Mouse (Mus musculus) adrenal gland, postnatal 10 days (tissue): ENCODE measurements around the gene Ksr1. TPM values are rescaled to one million over a fixed set of nuclear protein-coding genes. Genes with fewer than 3 reads are reported as not detected.

ENCODE experiments used
- DNase-seq: peaks from one replicate; pipeline ENCODE4 v3.0.0; 2021; ENCODE audit warnings: mixed read lengths
- total RNA-seq, 2 experiments: library from RNA; stranded (reverse); gene quantifications; 2 replicates each; pipeline ENCODE4 v1.2.3; 2021

The Ksr1 gene
- total RNA-seq, 2 experiments from 2014 or later, result 12.0 to 17.3 TPM

DNA sequence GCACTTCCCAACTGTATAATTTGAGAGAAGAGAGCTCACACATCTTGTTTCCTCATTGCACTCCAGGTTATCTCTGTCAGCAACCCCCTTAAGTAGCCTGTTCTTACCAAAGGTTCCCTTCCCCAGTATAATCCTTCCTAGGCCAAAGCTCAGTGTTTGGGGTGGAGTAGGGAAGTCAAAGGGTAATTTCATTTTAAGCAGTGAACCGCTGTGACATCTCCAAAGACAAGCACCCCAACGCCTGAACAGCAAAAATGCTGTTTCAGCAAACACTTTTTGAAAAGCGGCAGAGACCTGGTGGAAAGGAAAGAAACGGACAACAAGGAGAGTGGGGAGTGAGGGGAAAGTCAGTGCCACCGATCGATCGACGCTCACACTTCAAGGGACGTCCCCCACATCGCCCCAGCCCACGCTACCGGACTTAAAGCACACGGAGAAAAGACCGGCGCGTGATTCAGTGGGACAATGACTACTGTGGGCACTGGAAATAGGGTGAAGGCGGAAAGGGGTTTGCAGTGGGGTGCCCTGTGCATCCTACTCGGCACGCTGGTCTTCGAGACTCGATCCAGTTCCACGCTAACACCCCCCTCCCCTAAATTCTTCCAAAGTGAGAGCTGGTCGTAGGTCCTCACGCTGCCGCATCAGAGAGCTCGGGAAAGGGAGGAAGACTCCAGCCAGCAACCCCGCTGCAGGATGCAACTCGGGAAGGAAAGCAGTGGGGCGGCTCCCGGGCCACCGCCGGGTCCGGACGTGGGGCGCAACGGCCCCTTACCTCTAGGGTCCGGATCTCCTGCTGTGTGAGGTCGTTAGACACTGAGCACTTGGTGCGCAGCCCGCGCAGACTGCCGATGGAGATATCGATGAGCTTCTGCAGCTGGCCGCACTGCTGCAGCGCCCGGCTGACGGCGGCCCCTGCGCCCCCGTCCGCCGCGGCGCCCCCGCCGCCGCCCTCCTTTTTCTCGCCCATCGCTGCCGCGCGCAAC is 633 bp downstream of the Ksr1 start:
- peak; percentile 56 for DNase-seq

DNA sequence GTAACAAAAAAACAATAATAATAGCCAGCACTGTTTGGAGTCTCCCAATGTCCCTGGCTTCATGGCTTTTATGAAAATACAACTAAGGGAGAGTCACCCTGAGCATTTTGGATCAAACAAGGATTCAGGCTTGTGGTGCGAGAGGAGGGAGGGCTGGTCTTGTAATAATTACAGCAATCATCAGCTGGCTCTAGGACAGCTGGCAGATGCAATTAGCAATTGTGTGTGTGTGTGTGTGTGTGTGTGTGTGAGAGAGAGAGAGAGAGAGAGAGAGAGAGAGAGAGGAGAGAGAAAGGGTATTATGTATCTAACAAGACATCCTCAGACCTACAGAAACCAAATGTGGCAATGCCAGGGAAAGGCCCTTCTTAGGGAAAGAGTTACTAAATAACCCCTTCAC is 1.5 kb downstream of the Ksr1 start:
- peak; percentile 37 for DNase-seq

DNA sequence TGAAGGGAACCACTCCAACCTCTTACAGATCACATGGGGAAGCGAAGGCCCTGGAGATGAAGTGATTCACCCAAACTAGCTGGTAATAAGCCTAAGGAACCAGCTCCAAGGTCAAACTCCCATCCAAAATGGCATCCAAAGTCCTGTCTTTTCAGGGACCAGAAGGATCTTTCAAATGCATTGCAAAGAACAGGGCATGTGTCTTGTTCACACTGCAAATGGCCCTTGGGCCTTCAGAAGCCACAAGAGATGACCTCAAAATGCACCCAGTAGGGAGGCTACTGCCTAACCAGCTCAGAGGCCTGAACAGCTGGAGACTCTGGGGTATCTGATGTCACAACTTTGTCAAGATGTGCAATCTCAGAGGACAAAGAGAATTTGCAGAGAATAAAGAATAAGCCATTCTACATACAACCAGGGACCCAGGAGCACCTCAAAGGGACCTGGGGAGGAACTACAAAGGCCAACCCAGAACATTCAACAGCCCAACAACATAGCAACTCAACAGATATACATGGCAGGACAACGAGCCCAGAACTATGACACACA is 2.1 kb downstream of the Ksr1 start:
- DNase-seq, result no peak

DNA sequence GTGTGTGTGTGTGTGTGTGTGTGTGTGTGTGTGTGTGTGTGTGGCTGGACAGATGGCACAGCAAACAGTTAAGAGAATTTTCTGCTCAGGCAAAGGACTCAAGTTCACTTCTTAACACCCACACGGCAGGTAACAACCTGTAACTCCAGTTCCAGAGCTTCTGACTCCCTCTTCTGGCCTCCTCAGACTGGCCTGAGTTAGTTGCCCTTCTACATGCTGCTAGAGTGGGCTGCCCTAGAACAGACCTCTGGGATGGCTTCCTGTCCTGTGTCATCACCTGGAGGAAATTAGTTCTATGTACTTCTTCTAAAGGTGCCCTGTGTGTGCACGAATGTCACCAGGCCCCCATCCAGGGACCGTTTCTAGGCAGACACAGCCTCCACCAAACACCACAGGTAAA is 2.9 kb downstream of the Ksr1 start:
- no peak for DNase-seq

DNA sequence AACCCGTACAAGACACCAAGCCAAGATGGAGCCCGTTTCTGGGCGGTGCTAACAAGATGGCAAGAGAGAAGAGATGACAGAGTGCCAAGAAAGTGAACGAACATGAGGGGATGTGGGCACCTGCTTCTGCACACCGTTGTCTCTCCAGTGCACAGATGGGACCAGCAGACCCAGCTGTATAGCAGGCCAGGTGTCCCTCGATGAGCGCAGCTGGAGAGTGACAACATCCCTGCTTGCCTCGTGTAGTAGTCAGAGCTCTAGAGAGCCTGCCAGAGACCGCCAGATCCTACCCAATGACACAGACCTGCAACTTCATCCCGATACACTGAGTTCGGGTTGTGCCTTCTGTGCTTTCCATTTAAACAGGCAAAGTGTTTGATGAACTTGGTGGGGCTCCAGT is 3.8 kb downstream of the Ksr1 start:
- DNase-seq, result no peak

DNA sequence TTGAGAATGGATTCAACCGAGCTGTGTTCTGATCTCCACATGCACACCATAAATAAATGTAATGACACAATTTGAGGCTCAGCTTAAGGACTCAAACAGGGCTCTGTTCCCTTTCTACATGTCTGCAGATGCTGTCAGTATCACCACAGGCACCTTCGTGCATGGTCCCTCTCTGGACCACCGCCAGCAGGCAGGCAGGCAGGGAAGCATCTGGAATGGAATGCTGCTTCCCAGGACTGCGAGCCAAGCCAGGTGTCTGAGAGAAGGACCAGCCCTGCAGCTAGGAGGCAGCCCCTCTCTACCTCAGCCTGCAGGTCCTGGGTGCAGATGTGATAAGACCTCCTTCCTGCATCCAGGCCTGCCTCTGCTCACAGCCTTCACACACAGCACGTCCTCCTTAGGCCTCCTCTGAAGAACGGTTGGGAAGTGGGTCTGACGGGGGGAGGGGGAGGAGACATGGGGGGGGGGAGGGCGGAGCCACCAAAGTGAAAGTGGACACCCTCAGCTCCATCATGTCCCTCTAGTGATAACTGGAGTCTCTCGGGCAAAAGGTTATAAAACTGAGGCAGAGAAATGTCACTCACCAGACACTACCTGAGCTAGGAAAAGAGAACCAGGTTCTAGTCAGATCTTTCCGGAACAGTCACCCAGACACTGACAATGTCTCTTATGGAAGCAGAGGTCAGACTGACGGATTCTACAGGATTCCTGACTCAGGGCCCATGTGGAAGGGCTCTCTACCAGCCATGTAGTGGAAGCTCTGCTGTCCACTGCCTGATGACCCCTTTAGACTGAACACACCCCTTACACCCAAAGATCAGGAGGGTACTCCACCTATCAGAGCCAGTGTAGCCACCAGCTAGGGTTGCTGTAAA is 4.7 kb downstream of the Ksr1 start:
- no peak for DNase-seq

DNA sequence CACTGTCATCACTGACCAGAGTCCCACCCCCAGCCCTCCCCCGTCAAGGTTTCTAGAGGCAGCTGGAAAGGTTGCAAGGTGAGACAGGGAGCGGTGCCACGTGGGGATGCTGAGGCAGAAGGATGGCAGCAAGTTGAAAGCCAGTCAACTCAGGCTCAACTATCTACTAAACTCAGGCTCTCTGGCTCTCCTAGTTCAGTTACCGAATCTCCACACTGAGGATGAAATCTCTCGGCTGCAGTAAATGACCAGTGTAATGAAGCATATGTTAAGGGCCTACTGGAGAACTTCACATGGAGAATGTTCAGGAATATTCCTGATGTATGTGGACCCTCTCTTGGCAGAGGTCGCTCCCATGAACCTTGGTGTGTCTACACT is 5.7 kb downstream of the Ksr1 start:
- DNase-seq, result no peak

DNA sequence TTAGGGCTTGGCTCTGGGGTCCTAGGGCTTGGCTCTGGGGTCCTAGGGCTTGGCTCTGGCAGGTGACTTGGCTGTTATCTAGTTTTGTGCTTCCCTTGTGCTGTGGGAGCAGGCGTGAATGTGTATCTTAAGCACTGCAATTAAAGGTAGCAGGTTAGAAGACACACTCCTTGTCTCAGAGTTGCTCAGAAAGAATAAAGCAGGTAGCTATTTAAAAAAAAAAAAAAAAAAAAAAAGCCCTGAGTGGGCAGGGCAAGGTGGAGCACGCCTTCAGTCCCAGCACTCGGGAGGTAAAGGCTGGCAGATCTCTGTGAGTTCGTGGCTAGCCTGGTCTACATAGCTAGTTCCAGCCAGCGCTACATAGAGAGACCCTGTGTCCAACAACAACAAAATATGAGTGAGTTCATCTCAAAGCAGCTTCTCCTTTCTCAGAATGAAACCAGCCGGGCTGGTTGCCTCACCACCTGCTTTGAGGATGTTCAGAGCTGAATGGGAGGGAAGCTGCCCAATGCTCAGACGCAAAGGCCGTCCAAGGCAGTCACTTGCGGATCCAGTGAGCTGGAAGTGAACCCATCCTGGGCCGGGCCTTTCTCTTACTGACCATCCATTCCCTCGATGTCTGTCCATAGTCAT is 6.2 kb downstream of the Ksr1 start:
- no peak for DNase-seq

DNA sequence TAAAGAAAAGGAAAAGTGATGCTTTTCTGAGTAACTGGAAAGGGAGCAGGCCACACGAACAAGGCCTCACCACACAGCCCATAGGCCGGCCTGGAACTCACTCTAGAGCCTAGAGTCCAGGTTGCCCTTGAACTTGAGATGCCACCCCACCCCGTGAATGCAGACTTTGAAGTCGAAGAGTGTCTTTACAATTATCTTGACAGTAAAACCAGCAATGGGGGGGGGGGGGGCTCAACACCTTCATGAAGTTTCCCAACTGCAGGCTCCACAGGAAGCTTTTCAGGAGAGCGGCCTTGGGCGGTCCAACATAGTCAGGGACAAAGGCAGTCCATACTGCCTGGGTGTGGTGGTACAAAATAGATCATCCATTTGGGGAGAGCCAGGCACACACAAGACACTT is 7.6 kb downstream of the Ksr1 start:
- DNase-seq, result no peak

DNA sequence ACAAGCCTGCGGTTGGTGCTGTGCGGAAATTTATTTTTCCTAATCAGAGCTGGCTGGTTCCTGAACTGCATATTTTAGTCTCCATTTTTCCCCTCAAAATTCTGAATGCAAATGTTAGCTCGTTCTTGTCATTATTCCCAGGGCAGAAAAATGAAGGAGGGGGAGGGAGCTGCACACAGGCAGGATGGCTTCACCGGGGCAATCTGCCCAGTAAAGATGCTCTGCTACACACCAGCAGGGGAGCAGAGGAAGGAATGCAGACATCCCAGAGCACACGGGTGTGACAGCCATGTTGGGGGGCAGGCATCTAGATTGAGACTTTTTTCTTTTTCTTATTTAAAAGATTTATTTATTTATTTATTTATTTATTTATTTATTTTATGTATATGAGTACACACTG is 9.0 kb downstream of the Ksr1 start:
- DNase-seq, result no peak

DNA sequence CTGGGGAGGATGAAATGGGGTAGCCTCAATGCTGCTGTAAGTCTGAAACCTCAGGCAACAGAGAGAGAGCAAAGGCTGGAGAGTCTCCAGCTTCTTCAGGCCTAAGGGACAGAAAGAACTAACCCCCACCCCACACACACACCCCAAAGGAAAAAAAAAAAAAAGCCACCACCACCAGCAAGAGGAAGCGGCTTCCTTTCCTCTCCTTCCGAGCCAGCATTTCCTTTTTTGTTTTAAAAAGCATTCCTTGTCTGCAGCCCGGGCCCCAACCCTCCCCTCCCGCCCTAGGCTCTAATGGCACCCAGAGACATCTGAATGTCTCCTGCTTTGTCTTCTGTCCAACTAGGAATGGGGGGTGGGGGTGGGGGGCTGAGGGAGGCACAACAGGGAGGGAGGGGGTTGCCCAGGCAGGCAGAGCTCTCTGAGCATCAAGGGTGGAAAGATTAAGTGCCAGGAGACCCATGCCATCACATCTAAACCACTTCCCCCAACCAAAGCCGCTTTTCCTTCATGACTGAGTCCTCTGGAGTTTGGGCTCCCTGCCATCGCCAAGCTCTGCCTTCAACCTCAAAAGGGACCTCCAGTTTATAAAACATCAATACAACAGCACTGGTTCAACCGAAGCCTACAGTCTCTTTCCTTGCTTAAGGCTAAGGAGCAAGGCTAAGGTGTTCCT is 10.4 kb downstream of the Ksr1 start:
- DNase-seq, result no peak

DNA sequence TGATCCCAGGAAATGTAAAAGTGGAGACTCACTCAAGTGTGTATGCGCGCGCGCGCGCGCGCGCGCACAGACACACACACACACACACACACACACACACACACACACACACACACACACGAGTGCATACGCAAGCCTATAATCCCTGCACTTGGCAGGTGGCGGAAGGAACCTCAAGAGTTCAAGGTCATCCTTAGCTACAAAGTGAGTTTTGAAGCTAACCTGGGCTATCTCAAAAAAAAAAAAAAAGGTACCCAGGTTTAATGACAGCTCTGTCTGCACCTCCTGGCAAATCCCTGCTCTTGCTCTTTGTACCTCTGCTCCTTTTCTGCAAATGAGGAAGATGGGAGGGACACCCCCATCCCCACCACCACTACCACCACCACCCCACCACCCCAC is 11.1 kb downstream of the Ksr1 start:
- no peak for DNase-seq

DNA sequence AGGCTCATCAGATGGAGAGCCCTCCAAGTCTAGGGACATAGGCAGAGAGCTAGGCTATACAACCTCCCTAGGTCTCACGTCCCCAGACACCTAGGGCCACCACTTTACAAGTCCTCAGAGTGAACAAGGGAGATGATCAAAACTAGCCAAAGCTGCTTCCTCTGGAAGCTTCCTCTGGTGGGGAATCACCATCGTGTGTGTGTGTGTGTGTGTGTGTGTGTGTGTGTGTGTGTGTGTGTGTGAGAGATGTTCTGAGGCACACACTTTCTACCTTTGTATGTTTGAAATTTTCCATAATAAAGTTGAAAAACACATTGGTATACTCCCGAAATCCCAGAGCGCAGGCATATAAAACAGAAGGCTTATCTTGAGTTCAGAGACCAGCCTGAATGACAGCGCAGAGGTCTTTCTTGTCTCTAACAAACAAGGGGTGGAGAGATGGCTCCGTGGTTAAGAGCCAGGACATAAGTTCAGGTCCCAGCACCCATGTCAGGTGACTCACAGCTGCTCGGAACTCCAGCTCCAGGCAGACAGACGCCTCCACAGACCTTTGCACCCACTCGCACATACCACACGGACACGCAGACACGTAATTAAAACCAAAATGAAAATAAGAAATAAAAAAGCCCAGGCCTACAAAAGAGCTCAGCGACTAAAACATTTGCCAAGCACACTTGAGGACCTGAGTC is 11.6 kb downstream of the Ksr1 start:
- DNase-seq, result no peak

DNA sequence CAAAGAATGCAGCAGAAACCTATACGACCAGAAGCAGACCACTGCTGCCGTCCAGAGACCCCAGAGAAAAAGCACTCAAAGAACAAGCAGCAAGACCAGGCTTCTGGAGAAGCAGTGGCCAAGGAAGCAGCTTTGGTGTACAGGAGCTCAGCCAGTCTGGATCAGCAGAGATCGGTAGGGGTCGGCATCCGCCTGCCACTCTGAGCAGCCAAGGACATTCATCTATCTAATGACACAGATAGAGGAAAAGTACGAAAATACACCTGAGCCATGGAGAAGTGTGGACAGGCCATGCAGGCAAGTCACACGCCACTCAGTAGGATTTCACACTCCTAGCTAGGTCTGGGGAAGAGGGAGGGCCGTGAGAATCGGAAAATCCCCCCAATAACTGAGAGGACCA is 12.2 kb downstream of the Ksr1 start:
- no peak for DNase-seq

DNA sequence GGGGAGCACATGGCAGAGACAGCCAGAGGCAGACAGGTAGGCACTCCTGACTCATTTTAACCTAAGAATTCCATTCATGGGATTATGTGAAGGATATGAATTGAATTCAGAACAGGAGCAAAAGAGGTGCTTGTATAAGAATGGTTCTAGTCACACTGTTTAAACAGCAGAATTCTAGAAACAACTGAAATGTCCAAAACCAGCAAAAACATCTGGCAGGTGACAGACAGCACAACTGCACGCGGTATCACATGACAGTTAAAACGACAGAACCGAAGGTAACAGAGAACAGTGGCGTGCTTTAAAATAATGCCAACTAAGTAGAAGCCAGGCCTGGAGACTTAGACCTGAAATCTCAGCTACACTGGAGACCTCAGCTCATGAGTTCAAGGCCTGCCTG is 13.2 kb downstream of the Ksr1 start:
- no peak for DNase-seq

DNA sequence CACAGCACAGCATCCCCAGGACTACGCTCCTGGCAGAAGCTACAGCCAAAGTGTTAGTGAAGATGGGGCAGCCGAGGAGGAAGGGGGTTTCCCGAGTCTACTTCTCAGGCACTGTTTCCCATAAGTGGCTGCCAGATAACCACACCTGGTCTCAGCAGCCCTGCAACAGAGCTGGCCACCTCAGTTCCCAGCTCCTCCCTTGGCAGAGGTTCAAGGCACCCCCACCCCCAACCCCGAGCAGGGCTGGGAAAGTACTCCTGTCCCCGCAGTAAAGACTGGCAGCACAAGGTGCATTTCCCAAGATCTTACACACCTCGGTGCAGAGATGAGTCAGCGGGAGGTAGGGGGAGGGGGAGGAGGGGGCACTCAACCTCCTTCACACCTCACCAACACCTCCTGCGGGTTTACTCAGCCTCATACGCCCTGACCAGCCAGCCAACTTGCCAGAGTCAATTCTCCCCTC is 14.2 kb downstream of the Ksr1 start:
- DNase-seq, result no peak

DNA sequence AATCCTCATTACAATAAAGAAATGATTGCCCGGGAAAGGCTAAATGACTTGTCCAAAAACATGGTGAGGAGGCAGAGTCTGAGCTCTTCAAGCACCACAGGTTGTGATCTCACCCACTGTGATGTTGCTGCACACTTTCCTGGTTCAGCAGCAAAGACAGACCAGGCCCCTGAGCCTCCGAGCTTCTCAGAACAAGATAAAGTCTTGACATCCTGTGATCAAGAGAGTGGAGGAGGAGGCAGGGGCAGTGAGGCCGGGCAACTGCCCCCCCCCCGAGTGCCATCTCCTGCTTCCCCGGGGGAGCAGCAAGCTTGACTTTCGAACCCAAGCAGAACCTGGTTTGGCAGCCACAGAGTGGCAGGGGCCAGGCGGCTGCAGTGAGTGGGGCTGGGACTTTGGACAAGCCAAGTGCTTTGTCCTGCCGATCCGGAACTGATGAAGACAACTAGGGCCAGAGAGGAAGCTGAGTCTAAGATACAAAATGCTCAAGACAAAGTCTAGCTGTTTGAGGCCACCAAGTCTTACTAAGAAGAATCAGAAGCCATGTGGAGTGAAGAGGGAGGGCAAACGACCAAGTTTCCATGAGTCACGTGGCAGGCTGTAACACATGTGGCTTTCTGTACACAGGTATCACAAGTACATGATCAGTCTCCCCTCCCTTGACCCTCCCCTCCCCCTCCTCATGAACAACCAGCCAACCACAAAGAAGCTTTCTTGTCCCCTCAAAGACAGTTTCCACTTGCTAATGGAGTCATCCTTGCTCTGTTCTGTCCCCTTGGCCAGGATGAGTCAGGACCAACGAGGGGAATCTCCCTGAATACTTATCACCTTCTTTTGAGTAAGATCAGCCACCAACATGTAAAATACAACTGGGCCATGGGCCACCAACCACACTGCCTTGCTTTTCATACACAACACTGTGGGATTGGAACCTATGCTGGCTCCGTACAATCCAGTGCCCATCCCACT is 16.5 kb downstream of the Ksr1 start:
- no peak for DNase-seq

DNA sequence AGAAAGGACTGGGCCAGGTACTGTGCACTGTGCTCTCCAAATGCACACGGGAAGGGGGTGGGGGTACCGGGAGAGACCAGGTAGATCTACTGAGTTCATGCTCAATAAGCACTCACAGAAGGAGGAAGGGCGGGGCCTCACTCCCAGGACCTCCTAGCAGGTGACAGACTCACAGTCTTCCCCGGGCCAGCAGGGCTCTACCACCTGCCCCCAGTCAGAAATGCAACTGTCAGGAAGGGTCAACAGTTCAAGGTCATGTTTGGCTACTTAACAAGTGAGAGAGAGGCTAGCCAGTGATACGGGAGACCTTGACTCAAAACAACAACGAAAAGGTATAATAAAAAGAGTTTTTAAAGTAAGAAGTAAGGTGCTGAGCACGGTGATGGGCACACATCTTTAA is 18.0 kb downstream of the Ksr1 start:
- DNase-seq, result no peak

DNA sequence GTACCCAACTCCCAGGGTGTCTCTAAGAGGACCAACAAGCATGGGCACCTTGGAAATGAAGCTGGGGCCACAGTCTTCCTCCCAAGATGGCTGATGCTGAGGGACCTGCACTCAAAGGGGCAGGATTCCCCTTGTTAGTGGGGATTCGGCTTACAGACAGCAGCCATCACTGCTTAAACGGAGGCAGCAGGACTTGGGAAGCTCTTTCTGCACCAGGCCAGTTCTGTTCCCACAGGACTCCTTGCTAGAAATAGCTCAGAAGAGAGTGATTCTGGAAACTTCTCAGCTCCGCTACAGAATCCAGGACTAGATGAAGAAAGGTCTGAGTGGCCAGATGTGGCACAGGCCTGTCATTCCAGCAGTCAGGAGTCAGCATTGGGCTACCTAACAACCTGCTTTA is 19.2 kb downstream of the Ksr1 start:
- no peak for DNase-seq

DNA sequence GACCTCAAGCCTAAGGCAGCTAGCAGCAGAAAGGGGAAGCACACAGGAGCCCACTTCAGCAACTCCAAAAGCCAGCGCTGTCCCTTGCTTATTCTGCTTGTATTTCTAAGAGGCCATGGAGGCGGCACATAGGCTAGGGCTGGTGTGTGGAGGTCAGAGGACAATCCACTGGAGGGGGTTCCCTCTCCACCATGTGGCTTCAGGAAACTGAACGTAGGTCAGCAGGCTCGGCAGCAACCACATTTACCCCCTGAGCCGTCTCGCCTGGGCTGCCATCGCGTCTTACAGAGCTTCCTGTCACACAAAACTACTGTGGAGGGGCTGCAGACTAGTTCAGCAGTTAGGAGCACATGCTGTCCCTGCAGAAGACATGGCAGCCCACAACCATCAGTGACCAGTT is 20.4 kb downstream of the Ksr1 start:
- no peak for DNase-seq
